ENCODE assay signal across 12 mouse cellular contexts in genomic region chr11:60977153-60977552, GRCm38 (mm10). TPM values are rescaled to one million over a fixed set of nuclear protein-coding genes. Genes with fewer than 3 reads are reported as not detected.
DNase-seq lines count a peak whose midpoint lies in the region; ATAC-seq and TF ChIP-seq lines count a peak whose summit lies in the region.
"Had no signal": no experiment of that assay in that cellular context is flagged by ENCODE, and none has a peak within 500 bp of the region (broad histone marks: within the 10 kb centered on the region; RNA-seq: fewer than 3 reads in every experiment).

No protein-coding gene starts in this region.

- no peak for TF ChIP-seq CTCF in gastrocnemius, adult 2 months (IDR thresholded peaks at IDR 0.05)
- TF ChIP-seq CTCF in E14TG2a.4 (conservative IDR thresholded peaks at IDR 0.05; ENCODE audit: low read length): no peak

- no peaks in the 10 kb centered on the region for H3K36me3 ChIP-seq in E14TG2a.4 (ENCODE audit: insufficient read depth, low read length)
- H3K36me3 ChIP-seq in intestine, embryonic 15.5 days: no peaks in the 10 kb centered on the region
- H3K36me3 ChIP-seq: hindbrain, embryonic 15.5 days; limb, embryonic 10.5 days had no signal

- H3K4me2 ChIP-seq in intestine, embryonic 15.5 days (replicated peaks): no peak overlapping the region
- H3K4me2 ChIP-seq: hindbrain, embryonic 15.5 days had no signal

- no peak overlapping the region for H3K4me3 ChIP-seq in gastrocnemius, adult 2 months
- H3K4me3 ChIP-seq in E14TG2a.4 (replicated peaks; ENCODE audit: low read length): peak overlapping the region; percentile 53
- no peak overlapping the region for H3K4me3 ChIP-seq in intestine, embryonic 15.5 days (replicated peaks)
- H3K4me3 ChIP-seq: hindbrain, embryonic 15.5 days; limb, embryonic 10.5 days had no signal

- ATAC-seq in intestine, embryonic 15.5 days: peak; percentile 82
- no peak for ATAC-seq in megakaryocyte progenitor cell, adult 5-6 weeks (replicated peaks; ENCODE audit: poor library complexity)
- ATAC-seq: forebrain, embryonic 14.5 days had no signal

- H3K9ac ChIP-seq in intestine, embryonic 15.5 days: no peak overlapping the region
- H3K9ac ChIP-seq: hindbrain, embryonic 15.5 days had no signal

- WGBS in intestine, embryonic 15.5 days: 50% methylated on average over 3 of the region's 3 CpGs

- H3K27me3 ChIP-seq in E14TG2a.4 (ENCODE audit: insufficient read depth, low read length): no peaks in the 10 kb centered on the region
- no peaks in the 10 kb centered on the region for H3K27me3 ChIP-seq in intestine, embryonic 15.5 days (replicated peaks)
- H3K27me3 ChIP-seq: hindbrain, embryonic 15.5 days had no signal

- peak overlapping the region; percentile 88 for H3K27ac ChIP-seq in gastrocnemius, adult 2 months
- H3K27ac ChIP-seq in intestine, embryonic 15.5 days: no peak overlapping the region
- H3K27ac ChIP-seq: hindbrain, embryonic 15.5 days; limb, embryonic 10.5 days had no signal

- intact Hi-C loops in gastrocnemius, adult 2 months (cut with DNase I): loop anchor here (2.0 kb wide), 1 partner anchor 42 kb away; no protein-coding TSS in a partner anchor

- H3K9me3 ChIP-seq in E14TG2a.4 (ENCODE audit: low read length): no peaks in the 10 kb centered on the region
- no peaks in the 10 kb centered on the region for H3K9me3 ChIP-seq in intestine, embryonic 15.5 days
- H3K9me3 ChIP-seq: hindbrain, embryonic 15.5 days; limb, embryonic 10.5 days had no signal

- peaks cover 72% of the 10 kb centered on the region for H3K4me1 ChIP-seq in E14TG2a.4 (replicated peaks; ENCODE audit: low read depth, low read length)
- no peaks in the 10 kb centered on the region for H3K4me1 ChIP-seq in intestine, embryonic 15.5 days (replicated peaks)
- H3K4me1 ChIP-seq: hindbrain, embryonic 15.5 days had no signal

- DNase-seq in gastrocnemius, adult 2 months: peak; percentile 81
- DNase-seq in gastrocnemius, postnatal 4 days (ENCODE audit: low spot score in 2 of 2): no peak
- DNase-seq in adrenal gland, postnatal 36 days: peak; percentile 76 to 79
- no peak for DNase-seq in right cerebral cortex, adult 18-20 months
- DNase-seq in kidney, postnatal 4 days: no peak

RNA-seq across cellular contexts. Expression of gene Kcnj12, which starts 45.2 kb away (rescaled TPM):
- 10 to 100 TPM; 50.4 to 65.8 TPM for total RNA-seq in gastrocnemius, adult 2 months (2021)
- total RNA-seq in gastrocnemius, postnatal 4 days (2021): 10 to 100 TPM; 13.7 to 16.4 TPM
- 1 to 10 TPM; 1.3 to 2.5 TPM for total RNA-seq in adrenal gland, postnatal 36 days (2021)
- 1.6 and 1.9 TPM in 2 replicates for polyA plus RNA-seq in intestine, embryonic 15.5 days (2015; fragmentation: Nextera tagmentation; extraction: Ambion mirVana)
- not detected in 2 replicates for total RNA-seq in megakaryocyte progenitor cell, adult 5-6 weeks (2015)
- not detected in 2 replicates for total RNA-seq in megakaryocyte progenitor cell, adult 5-6 weeks (2017)
- total RNA-seq: monocyte, adult 5-6 weeks had no signal

RNA-seq across cellular contexts. Expression of gene Map2k3, which starts 45.3 kb away (rescaled TPM):
- 100 to 1,000 TPM; 136 to 159 TPM for total RNA-seq in gastrocnemius, adult 2 months (2021)
- 10 to 100 TPM; 69.8 to 79.2 TPM for total RNA-seq in gastrocnemius, postnatal 4 days (2021)
- 100 to 1,000 TPM in 1 of 2 experiments, 10 to 100 TPM in 1; 86.9 to 151 TPM for total RNA-seq in adrenal gland, postnatal 36 days (2021)
- 127 and 144 TPM in 2 replicates for polyA plus RNA-seq in intestine, embryonic 15.5 days (2015; fragmentation: Nextera tagmentation; extraction: Ambion mirVana)
- total RNA-seq in megakaryocyte progenitor cell, adult 5-6 weeks (2015): 29.9 and 32.7 TPM in 2 replicates
- total RNA-seq in megakaryocyte progenitor cell, adult 5-6 weeks (2017): 13.5 and 17.5 TPM in 2 replicates

Comparison
In these comparisons a context has a peak if more than half of its experiments do, and no peak if none do; other contexts are left out.
1. DNase-seq: peak in gastrocnemius, adult 2 months (single experiment) and adrenal gland, postnatal 36 days (2 of 2); none in gastrocnemius, postnatal 4 days (0 of 2), right cerebral cortex, adult 18-20 months (single experiment) and kidney, postnatal 4 days (0 of 2).
2. RNA of gene Kcnj12, which starts 45.2 kb away (total RNA-seq): 50.4 to 65.8 TPM in gastrocnemius, adult 2 months and 13.7 to 16.4 TPM in gastrocnemius, postnatal 4 days; 1.3 to 2.5 TPM in adrenal gland, postnatal 36 days and not detected in megakaryocyte progenitor cell, adult 5-6 weeks; every median in the first group is over 4 times any median in the second.